Mouse (Mus musculus): ENCODE results near the gene Rmi1.

GRCm38 (mm10) chr13:58358629-58359303, 43.3 kb upstream of the Rmi1 start, which contains the start of gene Kif27:
- no peak for TF ChIP-seq POLR2A (IDR thresholded peaks at IDR 0.05; ENCODE audit: insufficient read length, low read depth)
- no peak for TF ChIP-seq TCF3 (IDR thresholded peaks at IDR 0.05; ENCODE audit: insufficient read length, low read depth)
- no peak for TF ChIP-seq CEBPB (IDR thresholded peaks at IDR 0.05; ENCODE audit: insufficient read depth, poor library complexity, severe bottlenecking)
- peak in 1 of 3 experiments; percentile 18 for TF ChIP-seq MYOD1 (IDR thresholded peaks at IDR 0.05; ENCODE audit: control insufficient read depth in 1 of 3, insufficient read length in 2 of 3, low read depth in 2 of 3)
- TF ChIP-seq USF1 (IDR thresholded peaks at IDR 0.05; ENCODE audit: low read depth), result no peak
- TF ChIP-seq MAX (IDR thresholded peaks at IDR 0.05; ENCODE audit: low read depth), result no peak
- TF ChIP-seq E2F4 (IDR thresholded peaks at IDR 0.05; ENCODE audit: insufficient read depth), result no peak
- TF ChIP-seq MYOG (IDR thresholded peaks at IDR 0.05; ENCODE audit: control insufficient read depth in 1 of 3, insufficient read depth in 1 of 3, insufficient read length in 2 of 3, low read depth in 2 of 3), result no peak

Data from myocyte (in vitro differentiated cells).